Mouse (Mus musculus) T-helper 2 cell (primary cell): ENCODE measurements around the gene Map3k20.

ENCODE experiments used
- in situ Hi-C: fragments of 300-600 bp; cut with MboI, MseI; formaldehyde crosslinking; loops from one replicate; pipeline ENCODE4 v1.15.1; 2025; ENCODE audit warnings: high pct_unique_total_duplicates

Gene Map3k20

GRCm38 (mm10) chr2:72285256-72285887, at the start of gene Map3k20:
Map3k20 (plus strand) TSS chr2:72285637.
- in situ Hi-C loops = loop anchor here (10.0 kb wide), 1 partner anchor 569 kb away; no protein-coding TSS in a partner anchor

GRCm38 (mm10) chr2:72238421-72238820, 47.0 kb upstream of the Map3k20 start:
- in situ Hi-C loops = loop anchor here (5.0 kb wide), 2 partner anchors 89 to 154 kb away; no protein-coding TSS in a partner anchor

GRCm38 (mm10) chr2:72238925-72239324, 46.5 kb upstream of the Map3k20 start:
- in situ Hi-C loops = loop anchor here (5.0 kb wide), 2 partner anchors 88 to 153 kb away; no protein-coding TSS in a partner anchor

- in situ Hi-C loops = loop anchor here (5.0 kb wide), 2 partner anchors 88 to 153 kb away; no protein-coding TSS in a partner anchor
Observed at GRCm38 (mm10) chr2:72239456-72239855, 46.0 kb upstream of the Map3k20 start.

GRCm38 (mm10) chr2:72239993-72240392, 45.4 kb upstream of the Map3k20 start:
- in situ Hi-C loops = loop anchor here (5.0 kb wide), 2 partner anchors 87 to 152 kb away; no protein-coding TSS in a partner anchor

- in situ Hi-C loops = no loop called here
Observed at GRCm38 (mm10) chr2:72240691-72241090, 44.7 kb upstream of the Map3k20 start.

GRCm38 (mm10) chr2:72241714-72242472, 43.5 kb upstream of the Map3k20 start:
- in situ Hi-C loops = no loop called here

GRCm38 (mm10) chr2:72242910-72243675, 42.3 kb upstream of the Map3k20 start:
- in situ Hi-C loops = no loop called here

- in situ Hi-C loops = no loop called here
Observed at GRCm38 (mm10) chr2:72245631-72246030, 39.8 kb upstream of the Map3k20 start.

GRCm38 (mm10) chr2:72246376-72246775, 39.1 kb upstream of the Map3k20 start:
- in situ Hi-C loops = no loop called here

GRCm38 (mm10) chr2:72247819-72248218, 37.6 kb upstream of the Map3k20 start:
- in situ Hi-C loops = no loop called here

GRCm38 (mm10) chr2:72252510-72253505, 32.6 kb upstream of the Map3k20 start:
- in situ Hi-C loops = loop anchor here (10.0 kb wide), 1 partner anchor 52 kb away; no protein-coding TSS in a partner anchor

GRCm38 (mm10) chr2:72253882-72254281, 31.6 kb upstream of the Map3k20 start:
- in situ Hi-C loops = loop anchor here (10.0 kb wide), 1 partner anchor 51 kb away; no protein-coding TSS in a partner anchor

GRCm38 (mm10) chr2:72254813-72255582, 30.4 kb upstream of the Map3k20 start:
- in situ Hi-C loops = loop anchor here (10.0 kb wide), 1 partner anchor 50 kb away; no protein-coding TSS in a partner anchor

- in situ Hi-C loops = loop anchor here (10.0 kb wide), 1 partner anchor 64 kb away; no protein-coding TSS in a partner anchor
Observed at GRCm38 (mm10) chr2:72260704-72261103, 24.7 kb upstream of the Map3k20 start.

- in situ Hi-C loops = loop anchor here (10.0 kb wide), 1 partner anchor 62 kb away; no protein-coding TSS in a partner anchor
Observed at GRCm38 (mm10) chr2:72262814-72263480, 22.5 kb upstream of the Map3k20 start.

GRCm38 (mm10) chr2:72267390-72267789, 18.0 kb upstream of the Map3k20 start:
- in situ Hi-C loops = loop anchor here (10.0 kb wide), 1 partner anchor 57 kb away; no protein-coding TSS in a partner anchor

GRCm38 (mm10) chr2:72269651-72270341, 15.6 kb upstream of the Map3k20 start:
- in situ Hi-C loops = loop anchor here (10.0 kb wide), 1 partner anchor 55 kb away; no protein-coding TSS in a partner anchor
